Mouse (Mus musculus) neural tube, embryonic 15.5 days (tissue): ENCODE results near the gene Zfp84. TPM values are rescaled to one million over a fixed set of nuclear protein-coding genes. Genes with fewer than 3 reads are reported as not detected.

ENCODE experiments used
- ATAC-seq: fragments of 200-750 bp; cut with Nextera tagmentation; 2 replicates; pipeline ENCODE4 v1.8.0; 2017; ENCODE audit warnings: mild to moderate bottlenecking, moderate TSS enrichment, moderate library complexity; ENCODE audit not compliant: low FRiP score
- H3K27ac ChIP-seq: fragments of 300-500 bp; sonication (generic); replicated peaks from 2 replicates; pipeline ENCODE4 v1.5.1; 2015; ENCODE audit warnings: mild to moderate bottlenecking, inconsistent platforms
- H3K27me3 ChIP-seq: fragments of 300-500 bp; sonication (generic); replicated peaks from 2 replicates; pipeline ENCODE4 v1.6.1; 2015; ENCODE audit warnings: inconsistent platforms
- H3K36me3 ChIP-seq: fragments of 300-500 bp; sonication (generic); 2 replicates; pipeline ENCODE4 v1.6.1; 2015; ENCODE audit warnings: inconsistent platforms
- H3K4me1 ChIP-seq: fragments of 300-500 bp; sonication (generic); 2 replicates; pipeline ENCODE4 v1.6.1; 2015; ENCODE audit warnings: inconsistent platforms
- H3K4me2 ChIP-seq: fragments of 300-500 bp; sonication (generic); 2 replicates; pipeline ENCODE4 v1.6.1; 2015; ENCODE audit warnings: inconsistent platforms, mild to moderate bottlenecking, moderate library complexity
- H3K4me3 ChIP-seq: fragments of 300-500 bp; sonication (generic); replicated peaks from 2 replicates; pipeline ENCODE4 v1.5.1; 2015; ENCODE audit warnings: mild to moderate bottlenecking, inconsistent platforms
- H3K9ac ChIP-seq: fragments of 300-500 bp; sonication (generic); replicated peaks from 2 replicates; pipeline ENCODE4 v1.6.1; 2015; ENCODE audit warnings: mild to moderate bottlenecking, inconsistent platforms
- H3K9me3 ChIP-seq: fragments of 300-500 bp; sonication (generic); replicated peaks from 2 replicates; pipeline ENCODE4 v1.6.1; 2016; ENCODE audit warnings: inconsistent platforms
- WGBS: fragments of 180-500 bp; shearing (Covaris S2); methylation state at CpG from one replicate; pipeline ENCODE4 v1.1.7; 2015; ENCODE audit warnings: mixed read lengths; 5-methylcytosine and 5-hydroxymethylcytosine counted together
- polyA plus RNA-seq: library from polyadenylated mRNA; unstranded; fragments of >200 nt; fragmentation: Nextera tagmentation; extraction: Ambion mirVana; gene quantifications from 2 replicates; pipeline ENCODE4 v1.2.1, GENCODE M21; 2015

Gene Zfp84
- polyA plus RNA-seq, 1 experiment from 2014 or later = 13.2 TPM

DNA sequence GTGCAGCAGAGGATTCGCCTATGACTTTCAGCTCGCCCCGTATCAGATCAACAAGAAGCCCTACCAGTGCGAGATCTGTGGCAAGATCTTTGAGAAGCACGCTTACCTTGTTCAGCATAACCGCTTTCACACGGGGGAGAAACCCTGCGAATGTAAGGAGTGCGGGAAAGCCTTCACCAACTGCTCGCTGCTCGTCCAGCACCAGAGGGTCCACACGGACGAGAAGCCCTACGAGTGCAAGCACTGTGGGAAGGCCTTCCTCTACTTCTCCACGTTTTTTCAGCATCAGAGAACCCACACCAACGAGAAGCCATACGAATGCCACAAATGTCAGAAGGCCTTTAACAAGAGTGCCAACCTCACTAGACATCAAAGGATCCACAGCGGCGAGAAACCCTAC, 8.2 kb downstream of the Zfp84 start:
- Histone ChIP-seq H3K27ac (no peak overlapping the region), H3K9ac (no peak overlapping the region), H3K4me1 (no peaks in the 10 kb centered on the region), H3K9me3 (no peaks in the 10 kb centered on the region), H3K27me3 (no peaks in the 10 kb centered on the region), H3K4me3 (no peak overlapping the region), H3K4me2 (no peak overlapping the region), H3K36me3 (peaks cover 71% of the 10 kb centered on the region)
- ATAC-seq = no peak
- 97% methylated on average over 19 of the region's 19 CpGs for WGBS

DNA sequence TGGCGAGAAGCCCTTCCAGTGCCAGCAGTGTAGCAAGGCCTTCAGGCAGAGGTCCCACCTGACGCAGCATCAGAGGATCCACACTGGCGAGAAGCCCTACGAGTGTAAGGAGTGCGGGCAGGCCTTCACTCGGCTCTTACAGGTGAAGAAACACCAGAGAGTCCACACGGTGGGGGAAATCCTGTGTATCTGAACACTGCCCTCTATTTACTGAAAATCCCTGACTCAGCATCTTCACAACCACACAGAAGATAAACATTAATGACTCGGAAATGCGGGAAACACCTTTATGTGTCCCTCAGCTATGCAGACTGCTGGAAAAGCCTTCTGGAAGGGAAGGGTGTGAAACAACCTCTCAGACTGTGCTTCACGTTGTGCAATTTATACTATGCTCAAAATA, 9.0 kb downstream of the Zfp84 start:
- no peak overlapping the region for H3K4me2 ChIP-seq
- no peak for ATAC-seq
- H3K9me3 ChIP-seq = no peaks in the 10 kb centered on the region
- H3K9ac ChIP-seq = no peak overlapping the region
- H3K27ac ChIP-seq = no peak overlapping the region
- WGBS = 96% methylated on average over 10 of the region's 10 CpGs
- H3K36me3 ChIP-seq = peaks cover 63% of the 10 kb centered on the region
- H3K27me3 ChIP-seq = no peaks in the 10 kb centered on the region
- no peaks in the 10 kb centered on the region for H3K4me1 ChIP-seq
- H3K4me3 ChIP-seq = no peak overlapping the region

DNA sequence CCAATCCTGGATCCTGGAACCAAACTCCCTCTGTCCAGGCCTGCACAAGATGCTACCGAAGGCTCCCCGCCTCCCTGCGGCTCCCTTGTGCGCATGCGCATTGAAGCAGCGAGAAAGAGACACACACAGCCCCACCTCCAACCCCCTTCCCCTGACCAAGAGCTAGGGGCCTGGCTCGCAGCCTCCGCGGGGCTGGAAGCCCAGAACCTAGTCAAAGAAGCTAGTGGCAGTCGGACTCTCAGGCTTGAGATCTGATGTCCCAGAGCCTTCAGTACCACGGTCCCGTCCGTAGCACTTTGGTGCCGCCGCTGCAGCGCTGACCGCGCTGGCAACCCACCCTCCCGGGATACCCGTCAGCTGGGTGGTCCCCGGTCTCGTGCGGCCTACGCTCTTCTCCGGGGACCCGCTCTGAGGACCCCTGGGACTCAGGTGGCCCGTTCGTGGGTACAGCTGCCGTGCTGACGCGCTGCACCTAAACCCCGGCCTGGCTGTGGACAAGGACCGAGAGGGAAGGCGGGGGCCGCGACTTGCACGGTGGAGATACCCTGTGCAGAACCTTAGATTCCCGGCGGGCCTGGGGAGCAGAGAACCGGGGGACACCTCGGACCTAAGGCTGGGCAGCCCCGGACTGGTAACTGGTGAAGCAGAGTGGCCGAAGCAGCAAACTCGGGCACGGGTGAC, 15.7 kb downstream of the Zfp84 start, which contains the start of gene Zfp30:
TSS of gene Zfp30 (plus strand) at position 128 of the 681 bp plus-strand sequence.
- Histone ChIP-seq H3K4me3 (peak within 1 kb of the TSS; percentile 92), H3K4me1 (peaks cover 29% of the 10 kb centered on the region), H3K9me3 (no peaks in the 10 kb centered on the region), H3K4me2 (peak within 1 kb of the TSS; percentile 77), H3K36me3 (peaks cover 20% of the 10 kb centered on the region), H3K9ac (peak within 1 kb of the TSS; percentile 89), H3K27me3 (no peaks in the 10 kb centered on the region), H3K27ac (peak within 1 kb of the TSS; percentile 94)
- under 1% methylated on average over 45 of the region's 45 CpGs for WGBS
- peak; percentile 98 for ATAC-seq

DNA sequence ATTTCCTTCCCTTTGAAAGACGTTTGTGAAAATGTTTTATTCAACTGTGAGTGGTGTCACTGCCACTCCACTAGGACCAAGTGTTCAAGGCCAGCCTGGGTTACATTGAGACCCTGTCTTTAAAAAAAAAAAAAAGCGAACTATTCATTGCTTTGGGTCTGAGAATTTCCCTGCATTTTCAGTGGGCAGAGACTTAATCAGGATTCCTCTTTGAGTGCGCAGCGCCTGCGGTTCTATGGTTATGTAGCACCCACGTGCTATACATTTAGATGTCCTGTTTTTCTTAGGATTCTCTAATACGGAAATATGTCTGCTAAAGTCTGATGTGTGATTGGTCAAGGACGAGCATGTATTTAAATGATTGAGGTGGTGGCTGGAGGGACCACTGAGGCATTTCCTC, 16.7 kb downstream of the Zfp84 start:
- Histone ChIP-seq H3K9ac (peak overlapping the region; percentile 46), H3K4me3 (peak overlapping the region; percentile 92), H3K4me1 (peaks cover 29% of the 10 kb centered on the region), H3K27me3 (no peaks in the 10 kb centered on the region), H3K27ac (0 out of 2 replicates have a peak overlapping the region, but pooled peaks have one; percentile 23), H3K4me2 (peak overlapping the region; percentile 77), H3K36me3 (peaks cover 26% of the 10 kb centered on the region), H3K9me3 (no peaks in the 10 kb centered on the region)
- 43% methylated on average over 8 of the region's 8 CpGs for WGBS
- no peak for ATAC-seq

DNA sequence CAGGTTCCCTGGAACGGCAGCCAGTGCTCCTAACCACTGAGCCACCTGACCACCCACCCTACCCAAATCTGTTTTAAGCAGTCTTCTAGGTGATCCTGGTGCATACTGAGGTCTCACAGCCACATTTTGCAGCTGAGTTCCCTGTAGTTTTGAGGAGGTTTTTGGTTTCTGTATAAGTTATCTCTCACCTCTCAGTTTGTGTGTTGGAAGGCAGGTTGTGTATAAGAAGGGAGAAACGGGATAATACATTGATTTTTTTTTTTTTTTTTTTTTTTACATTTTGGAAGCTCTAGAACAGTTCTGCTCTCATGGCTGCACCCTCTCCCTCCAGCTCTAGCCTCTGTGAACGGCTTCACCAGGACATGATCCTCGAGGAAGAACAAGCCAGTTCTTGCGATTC, 17.5 kb downstream of the Zfp84 start:
- Histone ChIP-seq H3K4me3 (peak overlapping the region; percentile 92), H3K4me2 (peak overlapping the region; percentile 77), H3K36me3 (peaks cover 35% of the 10 kb centered on the region), H3K9me3 (no peaks in the 10 kb centered on the region), H3K4me1 (peaks cover 29% of the 10 kb centered on the region), H3K9ac (no peak overlapping the region; the same call in 1 of the 2 replicates), H3K27ac (no peak overlapping the region), H3K27me3 (no peaks in the 10 kb centered on the region)
- 73% methylated on average over 5 of the region's 5 CpGs for WGBS
- no peak for ATAC-seq

DNA sequence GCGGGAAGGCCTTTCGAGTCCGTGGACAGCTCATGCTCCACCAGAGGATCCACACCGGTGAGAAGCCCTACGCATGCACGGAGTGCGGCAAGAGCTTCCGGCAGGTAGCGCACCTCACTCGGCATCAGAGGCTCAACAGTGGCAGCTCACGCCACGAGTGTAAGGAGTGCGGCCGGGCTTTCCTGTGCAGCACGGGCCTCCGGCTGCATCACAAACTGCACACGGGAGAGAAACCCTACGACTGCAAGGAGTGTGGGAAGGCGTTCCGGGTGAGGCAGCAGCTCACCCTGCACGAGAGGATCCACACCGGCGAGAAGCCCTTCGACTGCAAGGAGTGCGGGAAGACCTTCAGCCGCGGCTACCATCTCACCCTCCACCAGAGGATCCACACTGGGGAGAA, 24.6 kb downstream of the Zfp84 start:
- no peaks in the 10 kb centered on the region for H3K4me1 ChIP-seq
- peaks cover 71% of the 10 kb centered on the region for H3K36me3 ChIP-seq

DNA sequence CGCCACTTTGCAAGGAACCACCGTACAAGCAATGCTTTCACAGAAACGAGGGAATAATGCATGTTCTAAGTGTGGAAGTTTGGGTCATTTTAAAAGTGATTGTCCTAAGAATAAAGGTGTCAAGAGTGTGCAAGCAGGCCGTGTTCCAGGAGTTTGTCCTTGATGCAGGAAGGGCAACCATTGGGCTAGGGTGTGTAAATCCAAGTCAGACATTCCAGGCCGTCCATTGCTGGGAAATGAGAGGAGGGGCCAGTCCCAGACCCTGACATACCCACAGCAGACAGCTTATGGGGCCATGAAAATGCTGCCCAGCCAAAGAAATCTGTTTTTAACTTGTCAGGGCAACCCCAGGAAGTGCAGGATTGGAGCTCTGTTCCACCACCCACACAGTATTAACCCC, 38.7 kb downstream of the Zfp84 start:
- H3K36me3 ChIP-seq = peaks cover 5% of the 10 kb centered on the region
- no peak for ATAC-seq
- H3K27ac ChIP-seq = no peak overlapping the region
- no peaks in the 10 kb centered on the region for H3K4me1 ChIP-seq
- H3K4me2 ChIP-seq = no peak overlapping the region
- WGBS = 85% methylated on average over 5 of the region's 5 CpGs
- no peak overlapping the region for H3K4me3 ChIP-seq
- H3K9ac ChIP-seq = no peak overlapping the region
- no peaks in the 10 kb centered on the region for H3K9me3 ChIP-seq
- H3K27me3 ChIP-seq = no peaks in the 10 kb centered on the region

More for the DNA sequence above, 24.6 kb downstream of the Zfp84 start:
- H3K9ac ChIP-seq = no peak overlapping the region
- H3K27ac ChIP-seq = no peak overlapping the region
- H3K27me3 ChIP-seq = no peaks in the 10 kb centered on the region
- no peak for ATAC-seq
- WGBS = 34% methylated on average over 27 of the region's 27 CpGs
- H3K4me2 ChIP-seq = no peak overlapping the region
- no peak overlapping the region for H3K4me3 ChIP-seq
- no peaks in the 10 kb centered on the region for H3K9me3 ChIP-seq

DNA sequence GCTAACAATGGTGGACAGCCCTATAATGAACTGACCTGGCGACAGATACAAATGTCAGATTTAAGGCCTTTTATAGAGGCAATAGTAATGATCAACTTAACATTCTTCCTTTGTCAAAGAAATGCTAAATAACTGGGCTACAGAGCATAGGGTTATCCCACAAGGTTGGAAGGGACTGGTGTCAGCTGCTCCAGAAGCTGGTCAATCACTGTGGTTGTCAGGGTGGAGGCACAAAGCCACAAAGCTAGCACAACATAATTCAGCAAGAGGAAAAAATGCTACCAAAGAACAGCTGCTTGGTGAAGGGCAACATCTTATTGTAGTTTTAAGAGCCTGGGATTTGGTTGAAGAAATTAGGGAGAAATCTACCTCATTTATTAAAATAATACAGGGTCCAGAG, 43.9 kb downstream of the Zfp84 start:
- H3K27me3 ChIP-seq = no peaks in the 10 kb centered on the region
- H3K9ac ChIP-seq = no peak overlapping the region
- no peak for ATAC-seq
- H3K4me1 ChIP-seq = peaks cover 21% of the 10 kb centered on the region
- peaks cover 5% of the 10 kb centered on the region for H3K36me3 ChIP-seq
- H3K27ac ChIP-seq = no peak overlapping the region
- no peak overlapping the region for H3K4me3 ChIP-seq
- WGBS = 96% methylated on average over 1 of the region's 1 CpGs
- no peaks in the 10 kb centered on the region for H3K9me3 ChIP-seq
- no peak overlapping the region for H3K4me2 ChIP-seq

DNA sequence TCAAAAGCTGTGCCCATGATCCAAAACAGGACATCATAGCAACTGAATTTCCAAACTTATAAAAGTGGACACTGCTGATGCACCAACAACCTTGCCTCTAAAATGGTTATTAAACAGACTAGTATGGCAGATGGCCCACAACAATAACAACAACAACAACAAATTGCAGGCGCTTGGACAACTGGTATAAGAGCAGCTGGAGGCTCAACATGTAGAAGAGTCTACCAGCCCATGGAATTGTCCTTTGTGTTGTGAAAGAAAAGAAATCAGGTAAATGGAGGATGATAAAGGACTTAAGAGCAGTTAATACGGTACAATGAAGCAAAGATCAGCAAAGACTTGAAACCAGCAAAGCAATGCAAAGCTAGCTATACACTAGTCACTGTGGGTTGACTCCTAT, 46.0 kb downstream of the Zfp84 start:
- H3K4me3 ChIP-seq = peak overlapping the region; percentile 77
- ATAC-seq = no peak
- H3K9ac ChIP-seq = no peak overlapping the region
- no peaks in the 10 kb centered on the region for H3K9me3 ChIP-seq
- H3K27ac ChIP-seq = no peak overlapping the region
- H3K27me3 ChIP-seq = no peaks in the 10 kb centered on the region
- H3K4me1 ChIP-seq = peaks cover 38% of the 10 kb centered on the region
- H3K36me3 ChIP-seq = peaks cover 5% of the 10 kb centered on the region
- H3K4me2 ChIP-seq = peak overlapping the region; percentile 84
- 95% methylated on average over 2 of the region's 2 CpGs for WGBS

DNA sequence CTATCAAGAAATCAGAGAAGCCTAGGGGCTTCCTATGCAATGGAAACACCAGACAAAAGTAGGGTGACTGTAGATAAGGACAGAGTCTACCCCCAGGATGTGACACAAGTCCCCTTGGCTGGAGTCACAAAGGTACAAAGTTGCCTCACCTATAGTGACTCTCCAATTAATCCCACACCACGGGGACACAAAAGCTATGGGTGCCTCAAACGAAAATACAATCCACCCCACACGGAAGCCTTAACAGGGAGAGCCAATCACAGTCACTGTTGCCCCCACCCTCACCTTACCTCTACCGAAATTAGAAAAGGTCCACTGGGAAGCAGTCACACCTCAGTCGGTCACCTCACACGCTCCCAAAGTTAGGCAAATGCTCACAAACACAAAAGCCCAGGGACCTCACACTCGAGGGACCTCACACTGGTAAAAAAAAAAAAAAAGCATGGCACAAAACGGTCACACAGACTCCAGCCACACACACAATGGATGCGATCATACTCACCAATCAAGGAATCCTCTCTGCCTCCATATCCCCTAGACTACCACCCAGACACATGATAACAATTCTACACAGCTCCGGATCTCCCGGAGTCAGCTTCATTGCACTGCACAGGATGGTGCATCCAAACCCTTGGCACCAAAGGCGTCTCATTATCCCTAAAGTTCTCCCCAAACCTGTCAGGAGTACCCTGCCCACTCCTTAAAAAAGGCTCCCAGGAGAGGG, 46.9 kb downstream of the Zfp84 start:
- no peaks in the 10 kb centered on the region for H3K27me3 ChIP-seq
- peak; percentile 65 for ATAC-seq
- H3K27ac ChIP-seq = peak overlapping the region; percentile 92
- H3K36me3 ChIP-seq = peaks cover 5% of the 10 kb centered on the region
- peaks cover 44% of the 10 kb centered on the region for H3K4me1 ChIP-seq
- H3K9me3 ChIP-seq = no peaks in the 10 kb centered on the region
- peak overlapping the region; percentile 69 for H3K9ac ChIP-seq
- 2% methylated on average over 12 of the region's 12 CpGs for WGBS
- H3K4me3 ChIP-seq = peak overlapping the region; percentile 77
- H3K4me2 ChIP-seq = peak overlapping the region; percentile 84

DNA sequence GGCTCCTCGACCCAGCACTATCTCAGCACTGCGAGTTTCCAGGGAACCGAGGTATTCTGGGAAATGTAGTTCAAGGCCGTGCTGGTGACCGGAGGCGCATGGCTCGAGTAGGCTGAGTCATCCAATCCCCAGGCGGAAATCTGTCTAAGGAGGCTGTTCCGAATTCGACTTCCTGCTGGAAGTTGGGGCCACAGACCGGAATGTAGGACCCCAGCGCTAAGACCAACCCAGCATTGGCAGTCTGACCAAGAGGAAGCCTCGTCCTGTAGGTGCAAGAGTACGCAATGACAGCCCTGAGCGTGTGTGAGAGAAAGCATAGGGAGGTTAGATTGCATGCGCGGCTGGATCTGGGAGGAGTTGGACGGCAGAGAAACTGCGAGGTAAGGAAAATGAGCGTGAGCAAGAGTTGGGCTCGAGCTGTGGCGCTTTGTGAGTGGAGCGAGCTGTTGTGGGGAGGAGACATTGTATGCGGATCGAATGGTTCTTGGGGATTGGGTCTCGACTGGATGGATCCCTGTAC, 47.6 kb downstream of the Zfp84 start, which contains the start of gene Zfp790:
TSS of gene Zfp790 (plus strand) at position 205 of the 520 bp plus-strand sequence.
- H3K9me3 ChIP-seq = no peaks in the 10 kb centered on the region
- H3K36me3 ChIP-seq = peaks cover 9% of the 10 kb centered on the region
- H3K27ac ChIP-seq = peak within 1 kb of the TSS; percentile 92
- peak within 1 kb of the TSS; percentile 77 for H3K4me3 ChIP-seq
- no peaks in the 10 kb centered on the region for H3K27me3 ChIP-seq
- WGBS = under 1% methylated on average over 26 of the region's 26 CpGs
- H3K9ac ChIP-seq = peak within 1 kb of the TSS; percentile 75
- peak within 1 kb of the TSS; percentile 84 for H3K4me2 ChIP-seq
- H3K4me1 ChIP-seq = peaks cover 49% of the 10 kb centered on the region
- ATAC-seq = peak; percentile 94
